Mouse (Mus musculus): ENCODE results near the gene Olfr541.
A peak's percentile ranks its signal among the peaks of the same experiment; 100 is the strongest.
"Not testable (repeated sequence)": the region's sequence is repeated elsewhere in the genome, so short reads cannot be mapped to it uniquely, and the experiment has no call there.

The Olfr541 gene

GRCm38 (mm10) chr7:140696967-140697366 lies at the start of gene Olfr541:
Olfr541 (plus strand) TSS chr7:140697267.
- no peak for DNase-seq

- DNase-seq = no peak
Measured at GRCm38 (mm10) chr7:140659630-140660029, 37.4 kb upstream of the Olfr541 start, which contains the start of gene Olfr539. Olfr539 (plus strand) TSS chr7:140659930.

GRCm38 (mm10) chr7:140670693-140671092 lies 26.4 kb upstream of the Olfr541 start:
- DNase-seq = not testable (repeated sequence)

DNA sequence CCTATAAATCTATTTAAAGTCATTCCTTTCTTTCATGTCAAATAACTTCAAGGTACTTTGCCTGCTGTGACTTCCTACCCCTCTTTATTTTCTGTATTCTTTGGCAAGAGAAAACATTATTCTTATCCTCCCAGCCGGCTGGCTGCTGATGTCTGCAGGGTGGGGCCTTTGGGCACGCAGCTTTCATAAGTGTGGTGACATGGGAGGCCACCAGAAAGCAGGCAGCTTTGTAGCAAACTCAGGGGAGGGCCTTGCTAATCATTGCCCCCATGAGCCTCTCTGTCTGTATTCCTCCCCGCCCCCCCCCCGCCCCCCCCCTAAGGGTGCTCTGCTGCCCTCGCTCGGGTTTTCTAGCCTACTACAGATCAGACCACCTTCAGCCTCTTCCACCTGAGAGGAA lies 21.2 kb upstream of the Olfr541 start:
- DNase-seq = no peak

DNA sequence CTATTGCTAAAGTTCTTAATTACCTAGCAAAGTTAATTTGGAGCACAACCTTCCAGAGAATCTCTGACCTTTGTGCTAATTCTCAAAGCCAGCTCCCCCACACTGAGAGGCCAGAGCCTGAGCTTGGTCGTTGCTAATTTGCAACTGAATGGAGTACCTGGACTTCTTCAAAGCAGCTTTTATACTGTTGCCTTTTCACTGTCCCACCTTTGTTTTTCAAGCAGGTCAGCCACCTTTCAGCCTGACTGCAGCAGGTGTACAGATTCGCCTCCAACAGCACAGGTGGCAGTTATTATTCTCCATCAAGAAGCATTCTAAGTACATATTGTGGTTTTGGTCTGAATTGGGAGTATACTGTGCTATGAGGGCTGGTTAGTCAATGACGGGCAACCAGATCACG lies 17.5 kb upstream of the Olfr541 start:
- not testable (repeated sequence) for DNase-seq

DNA sequence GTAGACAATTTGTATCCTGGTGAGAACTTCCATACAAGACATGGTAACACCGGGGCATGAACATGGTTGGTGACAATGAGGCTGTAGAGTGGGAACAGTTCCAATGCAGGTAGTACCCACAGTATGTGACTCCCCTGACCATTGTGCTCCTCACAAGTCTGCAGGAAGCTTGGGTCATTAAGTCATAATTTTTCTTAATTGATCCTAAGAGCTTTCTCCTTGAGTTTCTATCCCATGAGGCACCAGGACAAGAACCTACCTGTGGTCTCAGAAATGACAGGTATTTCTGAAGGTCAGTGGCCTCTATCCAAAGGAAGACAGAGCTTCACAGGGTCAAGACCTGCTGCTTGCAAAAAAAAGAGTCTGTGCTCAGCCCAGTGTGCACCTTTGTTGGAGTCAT lies 15.4 kb upstream of the Olfr541 start, which contains the start of gene Olfr45:
TSS of gene Olfr45 (plus strand) at position 301 of the 400 bp plus-strand sequence.
- DNase-seq = no peak

GRCm38 (mm10) chr7:140706348-140706747 lies 9.3 kb downstream of the Olfr541 start:
- no peak for DNase-seq

DNA sequence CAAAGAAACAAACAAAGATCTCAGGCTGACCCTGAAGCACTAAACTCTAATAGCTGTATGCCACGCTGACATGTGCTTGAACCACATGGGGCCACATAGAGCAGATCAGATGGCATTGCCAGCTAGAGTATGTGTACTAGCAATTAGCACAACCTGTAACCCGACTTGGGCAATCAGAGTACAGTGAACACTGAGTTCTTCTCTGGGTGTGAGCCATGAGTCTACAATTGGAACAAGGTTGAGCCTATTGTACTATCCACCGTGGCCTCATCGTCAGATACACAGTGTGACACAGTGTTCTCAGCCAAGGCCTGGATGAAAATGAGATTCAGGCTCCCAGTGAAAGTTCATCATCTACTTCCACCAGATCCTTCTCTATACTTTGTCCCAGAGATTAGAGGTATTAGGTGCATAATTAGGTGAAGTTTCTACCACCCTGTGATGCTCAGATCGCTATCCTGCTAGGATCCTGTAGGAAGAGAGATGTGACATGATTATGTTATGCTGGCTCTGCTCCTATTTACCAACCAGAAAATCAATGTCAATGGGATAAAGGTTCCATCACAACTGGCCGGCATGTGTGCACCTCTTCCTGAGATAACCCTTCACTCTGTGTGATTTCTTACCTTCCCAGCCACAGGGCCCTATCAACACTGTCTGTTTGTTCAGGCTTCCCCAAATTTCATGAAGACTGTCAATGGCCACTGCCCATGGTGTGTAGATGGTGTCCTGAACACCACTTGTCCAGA lies 10.6 kb downstream of the Olfr541 start:
- DNase-seq = no peak

- DNase-seq = peak; percentile 8
Measured at GRCm38 (mm10) chr7:140717155-140718055, 20.3 kb downstream of the Olfr541 start.

DNA sequence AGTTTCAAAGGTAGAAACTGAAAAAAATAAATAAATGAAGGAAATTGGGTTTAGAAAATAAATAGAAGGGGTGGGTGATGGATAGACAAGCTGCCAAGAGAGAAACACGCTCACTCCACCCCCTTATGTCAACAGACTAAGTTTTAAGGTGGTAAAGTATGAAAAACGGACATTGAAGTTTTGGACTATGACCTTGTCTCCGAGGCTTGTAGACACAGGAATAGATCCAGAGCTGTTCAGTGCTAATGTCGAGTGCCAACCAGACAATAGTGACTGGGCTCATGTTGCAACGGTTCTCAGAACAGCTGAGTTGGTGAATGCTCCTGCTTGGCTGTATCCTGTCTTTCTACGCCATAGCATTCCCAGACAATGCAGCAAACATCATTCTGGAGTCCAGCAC lies 24.0 kb downstream of the Olfr541 start:
- DNase-seq = no peak

GRCm38 (mm10) chr7:140725558-140725957 lies 28.5 kb downstream of the Olfr541 start:
- no peak for DNase-seq

- no peak for DNase-seq
Measured at GRCm38 (mm10) chr7:140733162-140733561, 36.1 kb downstream of the Olfr541 start.

DNA sequence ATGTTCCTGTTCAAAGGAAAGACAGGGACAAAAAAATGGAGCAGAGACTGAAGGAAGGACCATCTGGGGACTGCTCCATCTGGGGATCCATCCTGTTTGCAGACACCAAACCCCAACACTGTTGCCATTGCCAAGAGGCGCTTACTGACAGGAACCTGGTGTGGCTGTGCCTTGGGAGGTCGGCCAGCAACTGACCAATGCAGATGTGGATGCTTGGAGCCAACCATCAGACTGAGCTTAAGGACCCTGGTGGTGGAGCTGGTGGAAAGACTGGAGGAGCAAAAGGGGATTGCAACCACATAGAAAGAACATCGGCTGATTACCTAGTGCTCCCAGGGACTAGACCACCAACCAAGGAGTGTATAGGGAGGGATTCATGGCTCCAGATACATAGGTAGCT lies 50.3 kb downstream of the Olfr541 start:
- DNase-seq = no peak

GRCm38 (mm10) chr7:140748116-140748826 lies 51.2 kb downstream of the Olfr541 start:
- no peak for DNase-seq

- DNase-seq = no peak
Measured at GRCm38 (mm10) chr7:140748827-140749160, 51.7 kb downstream of the Olfr541 start.

- DNase-seq = no peak
Measured at GRCm38 (mm10) chr7:140754556-140754955, 57.5 kb downstream of the Olfr541 start.
